Mouse (Mus musculus) embryonic facial prominence, embryonic 10.5 days (tissue): ENCODE data around the gene Cbl. TPM values are rescaled to one million over a fixed set of nuclear protein-coding genes. Genes with fewer than 3 reads are reported as not detected.

Source experiments
- DNase-seq: peaks from one replicate; pipeline ENCODE4 v3.0.0-alpha.2; 2017; ENCODE audit warnings: low spot score
- H3K27ac ChIP-seq: fragments of 300-500 bp; sonication (generic); replicated peaks from 2 replicates; pipeline ENCODE4 v1.5.1; 2016; ENCODE audit warnings: mild to moderate bottlenecking
- H3K27me3 ChIP-seq: fragments of 300-500 bp; sonication (generic); replicated peaks from 2 replicates; pipeline ENCODE4 v1.6.1; 2016; ENCODE audit warnings: low read depth, mild to moderate bottlenecking; ENCODE audit not compliant: poor library complexity, severe bottlenecking
- H3K36me3 ChIP-seq: fragments of 300-500 bp; sonication (generic); replicated peaks from 2 replicates; pipeline ENCODE4 v1.6.1; 2016; ENCODE audit warnings: mild to moderate bottlenecking, moderate library complexity
- H3K4me1 ChIP-seq: fragments of 300-500 bp; sonication (generic); 2 replicates; pipeline ENCODE4 v1.6.1; 2016
- H3K4me3 ChIP-seq: fragments of 300-500 bp; sonication (generic); 2 replicates; pipeline ENCODE4 v1.5.1; 2016; ENCODE audit warnings: mild to moderate bottlenecking, moderate library complexity
- H3K9me3 ChIP-seq: fragments of 300-500 bp; sonication (generic); 2 replicates; pipeline ENCODE4 v1.6.1; 2016; ENCODE audit warnings: mild to moderate bottlenecking
- WGBS: fragments of 180-500 bp; shearing (Covaris S2); methylation state at CpG from one replicate; pipeline ENCODE4 v1.1.7; 2016; 5-methylcytosine and 5-hydroxymethylcytosine counted together
- polyA plus RNA-seq: library from polyadenylated mRNA; unstranded; fragments of >200 nt; fragmentation: Nextera tagmentation; extraction: Ambion mirVana; gene quantifications from 2 replicates; pipeline ENCODE4 v1.2.1, GENCODE M21; 2016

Cbl gene
- polyA plus RNA-seq, 1 experiment from 2014 or later = 25.5 TPM

- DNase-seq = no peak
- 64% methylated on average over 4 of the region's 4 CpGs for whole genome bisulfite sequencing
- H3K36me3 ChIP-seq = no peaks in the 10 kb centered on the region
Measured at GRCm38 (mm10) chr9:44237128-44237527, 3.3 kb upstream of the Cbl start.

DNA sequence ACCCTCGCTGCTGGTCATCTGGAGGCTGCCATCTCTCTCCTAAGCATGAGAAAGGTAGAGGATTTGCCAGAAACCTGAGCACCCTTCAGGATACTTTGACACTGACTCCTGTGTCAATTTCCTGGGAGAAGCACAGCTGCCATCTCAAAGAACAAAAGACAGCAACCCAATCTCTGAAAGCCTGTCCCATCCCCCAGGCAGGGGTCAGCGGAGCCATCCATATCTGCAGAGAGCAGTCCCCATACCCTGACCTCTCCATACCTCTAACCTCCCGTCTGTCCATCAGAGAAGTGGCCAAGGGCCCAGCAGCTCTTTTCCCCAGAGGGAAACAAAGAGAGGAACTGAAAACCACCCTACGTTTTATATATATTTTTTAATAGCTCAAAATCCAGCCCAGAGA lies 2.8 kb upstream of the Cbl start:
- 47% methylated on average over 4 of the region's 4 CpGs for WGBS
- H3K27ac ChIP-seq = peak overlapping the region; percentile 30; the same call in 1 of the 2 replicates
- no peak for DNase-seq
- no peaks in the 10 kb centered on the region for H3K36me3 ChIP-seq
- no peak overlapping the region for H3K4me3 ChIP-seq
- peaks cover 36% of the 10 kb centered on the region for H3K4me1 ChIP-seq
- no peaks in the 10 kb centered on the region for H3K9me3 ChIP-seq
- no peaks in the 10 kb centered on the region for H3K27me3 ChIP-seq

More at GRCm38 (mm10) chr9:44237128-44237527, 3.3 kb upstream of the Cbl start:
- no peaks in the 10 kb centered on the region for H3K27me3 ChIP-seq
- no peak overlapping the region; the same call in 1 of the 2 replicates for H3K27ac ChIP-seq
- H3K9me3 ChIP-seq = no peaks in the 10 kb centered on the region
- no peak overlapping the region for H3K4me3 ChIP-seq
- peaks cover 30% of the 10 kb centered on the region for H3K4me1 ChIP-seq

DNA sequence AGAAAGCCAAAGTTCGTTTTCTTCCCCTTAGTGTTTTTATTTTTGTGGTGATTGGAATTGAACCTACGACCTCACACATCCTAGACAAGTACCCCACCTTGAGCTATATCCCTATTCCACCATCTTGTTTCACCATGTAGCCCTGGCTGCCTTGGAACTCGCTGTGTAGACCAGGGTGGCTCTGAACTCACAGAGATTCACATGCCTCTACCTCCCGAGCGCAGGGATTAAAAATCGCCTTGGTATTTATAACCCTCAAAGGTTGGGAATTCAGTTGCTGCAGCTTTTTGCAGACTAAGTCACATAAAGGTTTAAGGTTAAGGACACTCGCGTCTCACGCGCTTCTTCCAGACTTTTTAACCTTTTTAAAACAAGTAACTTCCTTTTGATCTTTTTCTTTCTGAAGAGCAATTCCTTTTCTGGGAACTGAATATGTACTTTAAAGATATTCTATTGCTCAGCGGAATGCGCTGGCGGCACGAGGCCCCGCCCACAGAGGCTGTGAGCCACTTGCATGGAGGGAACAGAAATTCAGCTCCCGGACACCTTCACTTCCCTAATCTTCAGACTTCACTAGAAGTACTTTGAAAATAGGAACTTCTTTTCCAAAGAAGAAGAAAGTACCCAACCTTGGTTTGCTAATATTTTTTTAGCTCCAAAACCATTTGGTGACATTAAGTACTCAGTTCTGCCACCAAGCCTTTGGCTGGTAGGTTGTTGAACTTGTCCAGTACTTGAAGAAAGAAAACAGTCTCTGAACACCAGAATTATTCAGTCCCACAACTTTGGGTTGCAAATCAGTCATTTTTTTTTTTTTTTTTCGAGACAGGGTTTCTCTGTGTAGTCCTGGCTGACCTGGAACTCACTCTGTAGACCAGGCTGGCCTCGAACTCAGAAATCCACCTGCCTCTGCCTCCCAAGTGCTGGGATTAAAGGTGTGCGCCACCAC lies 904 bp upstream of the Cbl start:
- Histone ChIP-seq H3K27ac (peak overlapping the region; percentile 97), H3K27me3 (no peaks in the 10 kb centered on the region), H3K4me3 (peak overlapping the region; percentile 93), H3K9me3 (no peaks in the 10 kb centered on the region), H3K36me3 (no peaks in the 10 kb centered on the region), H3K4me1 (peaks cover 40% of the 10 kb centered on the region)
- 28% methylated on average over 19 of the region's 19 CpGs for WGBS
- DNase-seq = peak; percentile 44

- Histone ChIP-seq H3K27ac (peak overlapping the region; percentile 97), H3K4me3 (peak overlapping the region; percentile 93), H3K9me3 (no peaks in the 10 kb centered on the region), H3K4me1 (peaks cover 40% of the 10 kb centered on the region), H3K27me3 (no peaks in the 10 kb centered on the region), H3K36me3 (peaks cover 2% of the 10 kb centered on the region)
- under 1% methylated on average over 40 of the region's 40 CpGs for WGBS
- no peak for DNase-seq
Measured at GRCm38 (mm10) chr9:44233021-44233801, 638 bp downstream of the Cbl start.

GRCm38 (mm10) chr9:44231609-44232008 lies 2.2 kb downstream of the Cbl start:
- Histone ChIP-seq H3K4me1 (peaks cover 33% of the 10 kb centered on the region), H3K27ac (no peak overlapping the region), H3K9me3 (no peaks in the 10 kb centered on the region), H3K27me3 (no peaks in the 10 kb centered on the region), H3K36me3 (peaks cover 17% of the 10 kb centered on the region), H3K4me3 (peak overlapping the region; percentile 93)
- DNase-seq = no peak

- H3K9me3 ChIP-seq = no peaks in the 10 kb centered on the region
Measured at GRCm38 (mm10) chr9:44225993-44226392, 7.9 kb downstream of the Cbl start.

GRCm38 (mm10) chr9:44213538-44213937 lies 20.3 kb downstream of the Cbl start:
- H3K4me3 ChIP-seq = no peak overlapping the region
- peaks cover 39% of the 10 kb centered on the region for H3K36me3 ChIP-seq
- WGBS = 96% methylated on average over 14 of the region's 14 CpGs
- H3K9me3 ChIP-seq = peaks cover 4% of the 10 kb centered on the region; the same call in 1 of the 2 replicates
- no peaks in the 10 kb centered on the region for H3K4me1 ChIP-seq
- H3K27me3 ChIP-seq = no peaks in the 10 kb centered on the region
- no peak for DNase-seq
- no peak overlapping the region for H3K27ac ChIP-seq

More at GRCm38 (mm10) chr9:44225993-44226392, 7.9 kb downstream of the Cbl start:
- H3K4me1 ChIP-seq = peaks cover 4% of the 10 kb centered on the region
- no peak overlapping the region for H3K27ac ChIP-seq
- peaks cover 31% of the 10 kb centered on the region for H3K36me3 ChIP-seq
- H3K27me3 ChIP-seq = no peaks in the 10 kb centered on the region
- H3K4me3 ChIP-seq = no peak overlapping the region
- WGBS = 79% methylated on average over 6 of the region's 6 CpGs
- DNase-seq = no peak

DNA sequence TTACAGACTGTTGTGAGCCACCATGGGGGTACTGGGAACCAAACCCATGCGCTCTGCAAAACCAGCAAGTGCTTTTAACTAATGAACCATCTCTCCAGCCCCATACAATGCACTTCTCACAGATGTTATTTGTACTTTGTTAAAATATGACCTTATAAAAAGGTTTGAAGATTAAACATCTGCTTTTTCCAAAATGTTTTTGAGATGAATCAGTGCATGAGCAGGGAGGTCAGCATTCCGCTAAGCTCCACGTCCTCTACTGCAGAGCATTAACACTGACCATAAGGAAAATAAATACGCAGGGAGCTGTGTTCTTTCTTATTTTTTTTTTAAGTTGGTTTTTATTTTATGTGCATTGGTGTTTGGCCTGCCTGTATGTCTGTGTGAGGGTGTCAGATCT lies 21.4 kb downstream of the Cbl start:
- no peak for DNase-seq
- H3K36me3 ChIP-seq = peaks cover 39% of the 10 kb centered on the region
- 97% methylated on average over 4 of the region's 4 CpGs for WGBS

GRCm38 (mm10) chr9:44209416-44209815 lies 24.4 kb downstream of the Cbl start:
- WGBS = 92% methylated on average over 4 of the region's 4 CpGs
- H3K36me3 ChIP-seq = peaks cover 49% of the 10 kb centered on the region
- no peaks in the 10 kb centered on the region for H3K4me1 ChIP-seq
- DNase-seq = no peak
- H3K27me3 ChIP-seq = no peaks in the 10 kb centered on the region
- peaks cover 4% of the 10 kb centered on the region; the same call in 1 of the 2 replicates for H3K9me3 ChIP-seq
- no peak overlapping the region for H3K4me3 ChIP-seq
- H3K27ac ChIP-seq = no peak overlapping the region

More for the DNA sequence above, 21.4 kb downstream of the Cbl start:
- Histone ChIP-seq H3K27ac (no peak overlapping the region), H3K4me1 (no peaks in the 10 kb centered on the region), H3K27me3 (no peaks in the 10 kb centered on the region), H3K4me3 (no peak overlapping the region), H3K9me3 (peaks cover 4% of the 10 kb centered on the region; the same call in 1 of the 2 replicates)

DNA sequence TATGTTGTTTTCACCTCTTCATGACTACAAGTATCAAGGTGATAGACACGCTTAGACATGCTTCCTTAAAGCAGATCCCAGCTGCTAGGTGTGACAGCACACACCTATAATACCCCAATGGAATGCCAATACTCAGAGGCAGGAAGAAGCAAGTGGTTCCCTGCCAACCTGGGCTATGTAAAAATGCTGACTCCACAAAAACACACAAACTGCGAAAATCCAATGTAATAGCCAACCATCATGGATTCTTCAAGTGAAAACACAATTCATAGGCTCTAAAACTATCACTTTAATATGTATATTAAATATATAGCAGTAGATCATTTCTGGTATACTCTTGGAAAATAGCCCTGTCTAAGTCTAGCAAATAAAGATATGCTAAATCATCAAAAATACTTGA lies 26.0 kb downstream of the Cbl start:
- Histone ChIP-seq H3K9me3 (no peaks in the 10 kb centered on the region; the same call in 1 of the 2 replicates), H3K4me3 (no peak overlapping the region), H3K27me3 (no peaks in the 10 kb centered on the region), H3K4me1 (no peaks in the 10 kb centered on the region), H3K36me3 (peaks cover 39% of the 10 kb centered on the region), H3K27ac (no peak overlapping the region)
- WGBS = 96% methylated on average over 2 of the region's 2 CpGs
- no peak for DNase-seq

DNA sequence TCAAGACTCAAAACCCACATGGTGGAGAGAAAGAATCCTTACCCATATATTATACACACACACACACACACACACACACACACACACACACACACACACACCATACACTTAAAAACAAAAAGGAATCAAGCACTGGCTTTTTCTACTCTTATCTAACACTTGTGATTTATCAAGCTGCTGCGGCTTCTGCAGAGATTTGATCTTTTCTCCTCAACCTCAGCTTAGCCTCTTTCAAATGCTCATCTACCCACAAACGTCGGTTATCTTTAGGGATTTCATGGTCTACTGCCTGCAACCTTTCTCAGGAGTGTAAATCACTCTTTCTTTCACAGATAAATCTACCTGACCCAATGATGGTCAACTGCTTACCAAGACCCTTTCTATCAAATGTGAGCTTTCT lies 33.4 kb downstream of the Cbl start:
- DNase-seq = no peak
- Histone ChIP-seq H3K4me1 (no peaks in the 10 kb centered on the region), H3K27ac (no peak overlapping the region), H3K27me3 (no peaks in the 10 kb centered on the region), H3K4me3 (no peak overlapping the region), H3K36me3 (peaks cover 68% of the 10 kb centered on the region), H3K9me3 (no peaks in the 10 kb centered on the region)
- 82% methylated on average over 3 of the region's 3 CpGs for WGBS

GRCm38 (mm10) chr9:44199580-44199979 lies 34.3 kb downstream of the Cbl start:
- no peak for DNase-seq
- Histone ChIP-seq H3K27me3 (no peaks in the 10 kb centered on the region), H3K4me3 (no peak overlapping the region), H3K27ac (no peak overlapping the region), H3K4me1 (no peaks in the 10 kb centered on the region), H3K9me3 (no peaks in the 10 kb centered on the region), H3K36me3 (peaks cover 75% of the 10 kb centered on the region)
